Mouse (Mus musculus) ovary, postnatal 10 days (tissue): ENCODE measurements around the gene Rpl34.

Experiments
- DNase-seq: peaks from one replicate; pipeline ENCODE4 v3.0.0; 2022; ENCODE audit warnings: low spot score

Gene Rpl34

GRCm38 (mm10) chr3:130712891-130713290 is 17.3 kb downstream of the Rpl34 start:
- no peak for DNase-seq

- no peak for DNase-seq
These were observed 20.1 kb downstream of the Rpl34 start for GRCm38 (mm10) chr3:130710103-130710502.

- peak; percentile 91 for DNase-seq
These were observed 21.0 kb downstream of the Rpl34 start, which contains the start of gene Ostc for GRCm38 (mm10) chr3:130708967-130709924. Gene Ostc (minus strand): TSS chr3:130709444.

GRCm38 (mm10) chr3:130708529-130708928 is 21.7 kb downstream of the Rpl34 start:
- no peak for DNase-seq

GRCm38 (mm10) chr3:130702289-130702688 is 27.9 kb downstream of the Rpl34 start:
- no peak for DNase-seq

- DNase-seq = no peak
These were observed 32.6 kb downstream of the Rpl34 start for GRCm38 (mm10) chr3:130697622-130698021.

- DNase-seq = no peak
These were observed 35.5 kb downstream of the Rpl34 start for GRCm38 (mm10) chr3:130694705-130695104.

- DNase-seq = no peak
These were observed 36.1 kb downstream of the Rpl34 start for GRCm38 (mm10) chr3:130694041-130694593.

- DNase-seq = no peak
These were observed 38.5 kb downstream of the Rpl34 start for GRCm38 (mm10) chr3:130691596-130692170.

GRCm38 (mm10) chr3:130690834-130691595 is 39.2 kb downstream of the Rpl34 start:
- no peak for DNase-seq

GRCm38 (mm10) chr3:130689630-130690029 is 40.6 kb downstream of the Rpl34 start:
- peak; percentile 45 for DNase-seq

GRCm38 (mm10) chr3:130687051-130687450 is 43.1 kb downstream of the Rpl34 start:
- DNase-seq = no peak

GRCm38 (mm10) chr3:130685014-130685366 is 45.2 kb downstream of the Rpl34 start:
- DNase-seq = no peak

GRCm38 (mm10) chr3:130684276-130685013 is 45.8 kb downstream of the Rpl34 start:
- no peak for DNase-seq

- no peak for DNase-seq
These were observed 46.4 kb downstream of the Rpl34 start for GRCm38 (mm10) chr3:130683836-130684235.

- no peak for DNase-seq
These were observed 48.0 kb downstream of the Rpl34 start for GRCm38 (mm10) chr3:130682183-130682582.

- no peak for DNase-seq
These were observed 49.0 kb downstream of the Rpl34 start for GRCm38 (mm10) chr3:130681226-130681625.

GRCm38 (mm10) chr3:130677671-130678460 is 52.3 kb downstream of the Rpl34 start:
- no peak for DNase-seq
